Mouse (Mus musculus) limb, embryonic 12.5 days (tissue): ENCODE results near the gene Olfr1564. TPM values are rescaled to one million over a fixed set of nuclear protein-coding genes. Genes with fewer than 3 reads are reported as not detected.
"Not testable (repeated sequence)": the region's sequence is repeated elsewhere in the genome, so short reads cannot be mapped to it uniquely, and the experiment has no call there.

Experiments
- ATAC-seq: fragments of 200-750 bp; cut with Nextera tagmentation; 2 replicates; pipeline ENCODE4 v1.8.0; 2017; ENCODE audit warnings: low read depth, moderate TSS enrichment; ENCODE audit not compliant: insufficient number of reproducible peaks, insufficient read depth, low FRiP score, low TSS enrichment
- H3K27ac ChIP-seq: fragments of 300-500 bp; sonication (generic); 2 replicates; pipeline ENCODE4 v1.5.1; 2016; ENCODE audit warnings: mild to moderate bottlenecking, moderate library complexity
- H3K27me3 ChIP-seq: fragments of 300-500 bp; sonication (generic); 2 replicates; pipeline ENCODE4 v1.6.1; 2016; ENCODE audit warnings: mild to moderate bottlenecking, moderate library complexity
- H3K36me3 ChIP-seq: fragments of 300-500 bp; sonication (generic); 2 replicates; pipeline ENCODE4 v1.6.1; 2016; ENCODE audit warnings: mild to moderate bottlenecking, moderate library complexity
- H3K4me1 ChIP-seq: fragments of 300-500 bp; sonication (generic); replicated peaks from 2 replicates; pipeline ENCODE4 v1.6.1; 2016
- H3K4me2 ChIP-seq: fragments of 300-500 bp; sonication (generic); 2 replicates; pipeline ENCODE4 v1.6.1; 2016; ENCODE audit warnings: mild to moderate bottlenecking, moderate library complexity
- H3K4me3 ChIP-seq: fragments of 300-500 bp; sonication (generic); replicated peaks from 2 replicates; pipeline ENCODE4 v1.5.1; 2016; ENCODE audit warnings: mild to moderate bottlenecking
- H3K9ac ChIP-seq: fragments of 300-500 bp; sonication (generic); replicated peaks from 2 replicates; pipeline ENCODE4 v1.6.1; 2016; ENCODE audit warnings: mild to moderate bottlenecking, moderate library complexity
- H3K9me3 ChIP-seq: fragments of 300-500 bp; sonication (generic); 2 replicates; pipeline ENCODE4 v1.6.1; 2016; ENCODE audit warnings: mild to moderate bottlenecking, moderate library complexity
- WGBS: fragments of 180-500 bp; shearing (Covaris S2); methylation state at CpG from one replicate; pipeline ENCODE4 v1.1.7; 2016; 5-methylcytosine and 5-hydroxymethylcytosine counted together
- polyA plus RNA-seq: library from polyadenylated mRNA; unstranded; fragments of >200 nt; fragmentation: Nextera tagmentation; extraction: Ambion mirVana; gene quantifications from 2 replicates; pipeline ENCODE4 v1.2.1, GENCODE M21; 2016

Gene Olfr1564
- not detected in 2 replicates for polyA plus RNA-seq

GRCm38 (mm10) chr17:33221590-33221989 lies at the start of gene Olfr1564:
Gene Olfr1564 (minus strand): TSS chr17:33221690.
- no peak for ATAC-seq
- 85% methylated on average over 2 of the region's 2 CpGs for WGBS
- no peaks in the 10 kb centered on the region for H3K4me1 ChIP-seq

GRCm38 (mm10) chr17:33268907-33269306 lies 47.4 kb upstream of the Olfr1564 start:
- Histone ChIP-seq H3K36me3 (no peaks in the 10 kb centered on the region), H3K4me1 (no peaks in the 10 kb centered on the region), H3K9me3 (no peaks in the 10 kb centered on the region), H3K27me3 (0 out of 2 replicates have a peak, but pooled peaks cover 5% of the 10 kb centered on the region), H3K4me3 (no peak overlapping the region), H3K9ac (no peak overlapping the region), H3K4me2 (no peak overlapping the region), H3K27ac (no peak overlapping the region)
- 88% methylated on average over 9 of the region's 9 CpGs for WGBS
- no peak for ATAC-seq

More at GRCm38 (mm10) chr17:33221590-33221989, at the start of gene Olfr1564:
- H3K36me3 ChIP-seq = no peaks in the 10 kb centered on the region
- H3K4me2 ChIP-seq = no peak within 1 kb of the TSS
- H3K27me3 ChIP-seq = no peaks in the 10 kb centered on the region
- H3K9ac ChIP-seq = no peak within 1 kb of the TSS
- H3K27ac ChIP-seq = no peak within 1 kb of the TSS
- no peak within 1 kb of the TSS for H3K4me3 ChIP-seq
- H3K9me3 ChIP-seq = peaks cover 9% of the 10 kb centered on the region; the same call in 1 of the 2 replicates

- Histone ChIP-seq H3K4me2 (no peak within 1 kb of the TSS), H3K4me3 (no peak within 1 kb of the TSS), H3K36me3 (no peaks in the 10 kb centered on the region), H3K4me1 (no peaks in the 10 kb centered on the region), H3K9ac (no peak within 1 kb of the TSS), H3K27me3 (0 out of 2 replicates have a peak, but pooled peaks cover 5% of the 10 kb centered on the region), H3K27ac (no peak within 1 kb of the TSS), H3K9me3 (no peaks in the 10 kb centered on the region)
- 75% methylated on average over 1 of the region's 1 CpGs for WGBS
- ATAC-seq = no peak
Measured at GRCm38 (mm10) chr17:33264376-33264775, 42.9 kb upstream of the Olfr1564 start, which contains the start of gene Olfr63. Gene Olfr63 (plus strand): TSS chr17:33264676.

GRCm38 (mm10) chr17:33255319-33255657 lies 33.8 kb upstream of the Olfr1564 start:
- not testable (repeated sequence) for H3K4me2 ChIP-seq, H3K9me3 ChIP-seq, H3K36me3 ChIP-seq, H3K9ac ChIP-seq, H3K27me3 ChIP-seq, H3K27ac ChIP-seq, H3K4me1 ChIP-seq, H3K4me3 ChIP-seq, ATAC-seq
- no CpG with 5 or more reads among the region's 2 CpGs for WGBS

DNA sequence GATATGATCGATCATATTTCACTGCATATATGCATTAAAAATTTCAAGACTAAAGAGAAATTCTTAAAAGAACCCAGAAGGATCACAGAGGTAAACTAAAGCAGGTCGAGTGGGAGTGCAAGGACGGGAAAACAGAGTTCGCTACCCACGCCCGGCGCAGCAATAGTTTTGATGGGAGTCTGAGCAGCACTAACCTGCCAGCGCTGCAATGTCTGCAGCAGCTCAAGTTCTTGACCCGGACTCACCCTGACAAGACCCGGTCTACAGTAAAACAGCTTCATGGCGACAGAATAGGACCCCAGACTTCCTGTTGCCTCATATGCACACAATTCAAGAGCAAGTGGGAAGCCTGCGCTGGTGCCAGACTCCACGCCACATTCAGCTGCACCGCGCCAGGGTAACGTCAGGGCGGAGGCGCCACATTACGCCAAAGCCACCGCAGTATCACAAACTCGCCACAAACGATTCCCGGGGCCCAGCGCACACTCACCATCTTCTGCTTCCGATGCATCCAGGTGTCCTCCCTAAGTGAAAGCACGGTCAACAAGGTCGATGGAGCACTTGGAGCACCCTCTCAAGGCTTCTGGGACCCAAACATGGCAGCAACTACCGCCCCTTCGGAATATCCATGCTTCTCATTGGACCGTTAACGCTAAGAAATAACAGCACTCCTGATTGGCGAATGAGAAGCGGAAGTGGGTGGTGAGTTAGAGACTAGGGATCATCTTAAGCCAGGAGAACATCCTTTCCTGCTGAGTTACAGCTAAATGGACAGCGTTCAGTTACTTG lies 33.2 kb upstream of the Olfr1564 start, which contains the start of gene Zfp955a:
Gene Zfp955a, minus strand, starts transcription at position 616 of the 789 bp plus-strand sequence.
- WGBS = 40% methylated on average over 1 of the region's 34 CpGs
- H3K9me3 ChIP-seq, H3K4me1 ChIP-seq, H3K36me3 ChIP-seq, H3K27ac ChIP-seq, H3K27me3 ChIP-seq, H3K9ac ChIP-seq: not testable (repeated sequence)
- peak; percentile 96 for ATAC-seq
- 0 out of 2 replicates have a peak within 1 kb of the TSS, but pooled peaks have one; percentile 2 for H3K4me3 ChIP-seq
- H3K4me2 ChIP-seq = peak within 1 kb of the TSS; percentile 35

- H3K27ac ChIP-seq, H3K4me1 ChIP-seq, H3K27me3 ChIP-seq, H3K4me2 ChIP-seq, H3K4me3 ChIP-seq, H3K9ac ChIP-seq, ATAC-seq: not testable (repeated sequence)
- peaks cover 26% of the 10 kb centered on the region for H3K36me3 ChIP-seq
- H3K9me3 ChIP-seq = peaks cover 19% of the 10 kb centered on the region
- WGBS = 93% methylated on average over 1 of the region's 1 CpGs
Measured at GRCm38 (mm10) chr17:33236646-33237045, 15.2 kb upstream of the Olfr1564 start.

DNA sequence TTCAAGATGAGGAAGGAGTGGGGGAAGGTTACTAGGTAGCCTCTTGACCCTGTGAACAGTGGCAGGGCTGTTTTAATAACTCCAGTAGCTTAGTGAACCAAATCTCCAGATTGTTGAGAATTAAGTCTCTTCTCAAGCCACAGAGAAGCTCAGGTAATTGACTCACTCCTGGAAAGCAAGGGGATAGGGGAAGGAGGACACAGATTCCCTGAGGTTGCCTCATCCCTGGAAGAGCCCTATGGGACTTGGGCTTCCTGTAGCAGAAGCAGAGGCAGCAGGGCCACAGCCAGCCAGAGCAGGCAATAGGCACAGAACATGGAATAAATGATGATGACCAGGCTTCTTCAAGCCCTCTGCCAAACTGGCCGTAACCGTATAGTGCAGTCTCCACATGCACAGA lies 30.5 kb downstream of the Olfr1564 start, which contains the start of gene Olfr239:
Gene Olfr239, plus strand, starts transcription at position 301 of the 400 bp plus-strand sequence.
- H3K27ac ChIP-seq, H3K4me3 ChIP-seq, H3K9me3 ChIP-seq, H3K27me3 ChIP-seq, H3K4me2 ChIP-seq, ATAC-seq, H3K36me3 ChIP-seq, H3K4me1 ChIP-seq, H3K9ac ChIP-seq: not testable (repeated sequence)
- WGBS = no CpG with 5 or more reads among the region's 2 CpGs

- WGBS = 77% methylated on average over 1 of the region's 1 CpGs
- H3K27me3 ChIP-seq, H3K9ac ChIP-seq, ATAC-seq, H3K36me3 ChIP-seq, H3K4me2 ChIP-seq, H3K9me3 ChIP-seq, H3K27ac ChIP-seq, H3K4me1 ChIP-seq, H3K4me3 ChIP-seq: not testable (repeated sequence)
Measured at GRCm38 (mm10) chr17:33168147-33168546, 53.3 kb downstream of the Olfr1564 start, which contains the start of gene Olfr55. Gene Olfr55 (plus strand): TSS chr17:33168447.

Other genes starting within 250 kb of the Olfr1564 start
- 15.2 and 16.1 TPM in 2 replicates for gene Zfp952, start 228.6 kb downstream of the Olfr1564 start, polyA plus RNA-seq
- gene Zfp763, start 188.3 kb downstream of the Olfr1564 start, polyA plus RNA-seq = 18.2 and 18.9 TPM in 2 replicates
- not detected in 2 replicates for gene 4921501E09Rik, start 153.6 kb downstream of the Olfr1564 start, polyA plus RNA-seq
- gene Zfp563, start 132.4 kb downstream of the Olfr1564 start, polyA plus RNA-seq = 9.7 and 12.3 TPM in 2 replicates
- not detected in 2 replicates for gene Morc2b, start 82.0 kb downstream of the Olfr1564 start, polyA plus RNA-seq
- gene Olfr55, start 53.2 kb downstream of the Olfr1564 start, polyA plus RNA-seq = not detected in 2 replicates
- not detected in 2 replicates for gene Olfr239, start 30.4 kb downstream of the Olfr1564 start, polyA plus RNA-seq
- 19.5 and 20.3 TPM in 2 replicates for gene Zfp955a, start 33.5 kb upstream of the Olfr1564 start, polyA plus RNA-seq
- gene Olfr63, start 43.0 kb upstream of the Olfr1564 start, polyA plus RNA-seq = 0.04 TPM in 1 of 2 replicates, not detected in the other
- gene Zfp955b, start 67.9 kb upstream of the Olfr1564 start, polyA plus RNA-seq = 13.4 and 14.1 TPM in 2 replicates
- gene Zfp81, start 137.2 kb upstream of the Olfr1564 start, polyA plus RNA-seq = 11.4 and 13.2 TPM in 2 replicates
- 23.6 and 27.0 TPM in 2 replicates for gene Zfp101, start 173.0 kb upstream of the Olfr1564 start, polyA plus RNA-seq
- not detected in 2 replicates for gene Actl9, start 211.2 kb upstream of the Olfr1564 start, polyA plus RNA-seq